Mouse (Mus musculus) skeletal muscle tissue, adult 2 months (tissue): Measurements from ENCODE around the gene Shisa8.

Experiments
- DNase-seq: peaks from one replicate; pipeline ENCODE4 v3.0.0-alpha.2; 2012; ENCODE audit warnings: low read depth, low spot score

Shisa8 gene

GRCm38 (mm10) chr15:82223657-82224601 is 11.3 kb upstream of the Shisa8 start, which contains the start of gene Tnfrsf13c:
Gene Tnfrsf13c, minus strand, starts transcription at chr15:82224369.
- no peak for DNase-seq

GRCm38 (mm10) chr15:82223251-82223650 is 10.6 kb upstream of the Shisa8 start:
- no peak for DNase-seq

GRCm38 (mm10) chr15:82221104-82221860 is 8.7 kb upstream of the Shisa8 start:
- DNase-seq = no peak

- no peak for DNase-seq
Measured at GRCm38 (mm10) chr15:82220003-82220675, 7.5 kb upstream of the Shisa8 start.

- no peak for DNase-seq
Measured at GRCm38 (mm10) chr15:82218778-82219666, 6.4 kb upstream of the Shisa8 start.

- no peak for DNase-seq
Measured at GRCm38 (mm10) chr15:82217980-82218379, 5.4 kb upstream of the Shisa8 start.

GRCm38 (mm10) chr15:82217039-82217438 is 4.4 kb upstream of the Shisa8 start:
- no peak for DNase-seq

GRCm38 (mm10) chr15:82216142-82216827 is 3.7 kb upstream of the Shisa8 start:
- no peak for DNase-seq

- no peak for DNase-seq
Measured at GRCm38 (mm10) chr15:82215332-82216046, 2.9 kb upstream of the Shisa8 start.

- DNase-seq = no peak
Measured at GRCm38 (mm10) chr15:82213222-82213621, 607 bp upstream of the Shisa8 start.

GRCm38 (mm10) chr15:82211911-82212751 is 484 bp downstream of the Shisa8 start:
- no peak for DNase-seq

GRCm38 (mm10) chr15:82211281-82211680 is 1.3 kb downstream of the Shisa8 start:
- DNase-seq = no peak

GRCm38 (mm10) chr15:82210801-82211200 is 1.8 kb downstream of the Shisa8 start:
- no peak for DNase-seq

GRCm38 (mm10) chr15:82209295-82210050 is 3.1 kb downstream of the Shisa8 start:
- DNase-seq = no peak

- DNase-seq = no peak
Measured at GRCm38 (mm10) chr15:82208307-82208706, 4.3 kb downstream of the Shisa8 start.

GRCm38 (mm10) chr15:82207504-82208219 is 5.0 kb downstream of the Shisa8 start:
- no peak for DNase-seq

- no peak for DNase-seq
Measured at GRCm38 (mm10) chr15:82207105-82207459, 5.5 kb downstream of the Shisa8 start.
